Mouse (Mus musculus) limb, embryonic 10.5 days (tissue): ENCODE measurements around the gene Rxfp4. TPM values are rescaled to one million over a fixed set of nuclear protein-coding genes. Genes with fewer than 3 reads are reported as not detected.

Source experiments
- DNase-seq: peaks from one replicate; pipeline ENCODE4 v3.0.0-alpha.2; 2017; ENCODE audit warnings: low spot score
- H3K27ac ChIP-seq: fragments of 300-500 bp; sonication (generic); 2 replicates; pipeline ENCODE4 v1.5.1; 2016; ENCODE audit warnings: mild to moderate bottlenecking
- H3K27me3 ChIP-seq: fragments of 300-500 bp; sonication (generic); 2 replicates; pipeline ENCODE4 v1.6.1; 2016; ENCODE audit warnings: low read depth, mild to moderate bottlenecking; ENCODE audit not compliant: poor library complexity, severe bottlenecking
- H3K36me3 ChIP-seq: fragments of 300-500 bp; sonication (generic); 2 replicates; pipeline ENCODE4 v1.6.1; 2016; ENCODE audit warnings: mild to moderate bottlenecking, moderate library complexity
- H3K4me1 ChIP-seq: fragments of 300-500 bp; sonication (generic); 2 replicates; pipeline ENCODE4 v1.6.1; 2016
- H3K4me3 ChIP-seq: fragments of 300-500 bp; sonication (generic); 2 replicates; pipeline ENCODE4 v1.5.1; 2016; ENCODE audit warnings: mild to moderate bottlenecking, moderate library complexity
- H3K9me3 ChIP-seq: fragments of 300-500 bp; sonication (generic); replicated peaks from 2 replicates; pipeline ENCODE4 v1.6.1; 2016; ENCODE audit warnings: mild to moderate bottlenecking
- WGBS: fragments of 180-500 bp; shearing (Covaris S2); methylation state at CpG from one replicate; pipeline ENCODE4 v1.1.7; 2016; 5-methylcytosine and 5-hydroxymethylcytosine counted together
- polyA plus RNA-seq: library from polyadenylated mRNA; unstranded; fragments of >200 nt; fragmentation: Nextera tagmentation; extraction: Ambion mirVana; gene quantifications from 2 replicates; pipeline ENCODE4 v1.2.1, GENCODE M21; 2016

Rxfp4 gene
- polyA plus RNA-seq, result not detected in 2 replicates

DNA sequence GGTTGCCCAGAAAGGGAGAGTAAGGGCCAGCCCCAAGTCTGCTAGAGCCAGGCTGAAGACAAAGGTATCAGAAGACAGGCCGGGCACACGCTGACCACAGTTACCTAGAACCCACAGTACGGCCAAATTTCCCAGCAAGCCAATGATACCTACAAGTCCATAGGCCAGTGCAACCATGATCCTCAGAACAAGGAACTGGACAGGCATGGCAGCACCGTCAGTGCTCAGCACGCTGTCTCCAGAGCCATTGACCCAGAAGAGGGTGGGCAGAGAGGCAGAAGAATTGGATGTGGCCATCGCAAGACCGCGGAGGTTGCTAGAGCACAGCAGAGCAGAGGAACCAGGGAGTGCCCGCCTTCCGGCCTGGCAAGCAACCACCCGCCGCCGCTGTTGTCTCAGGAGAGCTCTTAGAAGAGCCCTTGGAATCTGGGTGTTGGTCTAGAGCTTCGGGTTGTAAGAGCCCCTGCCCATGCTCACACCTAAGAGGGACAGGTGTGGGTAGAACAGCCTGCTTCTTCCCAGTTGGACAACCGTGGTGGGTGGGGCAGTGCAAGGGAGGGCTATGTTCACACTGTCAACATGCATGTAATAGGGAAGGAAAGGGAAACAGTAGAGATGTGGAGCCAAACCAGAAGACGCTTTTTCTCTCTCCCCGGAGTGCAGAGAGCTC is at the start of gene Rxfp4:
Rxfp4 (minus strand) TSS at position 297 of the 670 bp plus-strand sequence.
- 0 out of 2 replicates have a peak, but pooled peaks cover 6% of the 10 kb centered on the region for H3K4me1 ChIP-seq
- no peak within 1 kb of the TSS for H3K27ac ChIP-seq
- peaks cover 17% of the 10 kb centered on the region for H3K36me3 ChIP-seq
- H3K4me3 ChIP-seq, result no peak within 1 kb of the TSS
- 92% methylated on average over 17 of the region's 17 CpGs for WGBS
- no peaks in the 10 kb centered on the region for H3K27me3 ChIP-seq
- no peaks in the 10 kb centered on the region for H3K9me3 ChIP-seq
- no peak for DNase-seq

DNA sequence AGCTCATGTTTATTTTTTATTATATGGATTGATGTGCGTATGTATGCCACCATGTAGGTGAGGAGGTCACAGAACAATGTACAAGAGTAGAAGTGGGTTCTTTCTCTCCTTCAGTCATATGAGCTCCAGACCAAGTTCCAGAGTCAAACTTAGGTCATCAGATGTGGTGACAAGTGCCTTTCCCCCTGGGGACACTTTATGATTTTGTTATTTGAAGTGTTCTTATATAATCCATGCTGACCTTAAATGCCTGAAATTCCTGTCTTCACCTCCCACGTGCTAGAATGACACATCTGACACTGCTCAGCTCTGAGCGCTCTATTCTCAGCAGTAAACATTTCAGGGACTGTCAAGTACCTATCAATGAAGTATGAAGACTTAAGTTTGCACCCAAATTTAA is 48.3 kb upstream of the Rxfp4 start:
- Histone ChIP-seq H3K4me1 (no peaks in the 10 kb centered on the region), H3K36me3 (peaks cover 99% of the 10 kb centered on the region), H3K27me3 (no peaks in the 10 kb centered on the region), H3K9me3 (no peaks in the 10 kb centered on the region), H3K27ac (no peak overlapping the region), H3K4me3 (no peak overlapping the region)
- WGBS, result 89% methylated on average over 3 of the region's 3 CpGs
- DNase-seq, result no peak

DNA sequence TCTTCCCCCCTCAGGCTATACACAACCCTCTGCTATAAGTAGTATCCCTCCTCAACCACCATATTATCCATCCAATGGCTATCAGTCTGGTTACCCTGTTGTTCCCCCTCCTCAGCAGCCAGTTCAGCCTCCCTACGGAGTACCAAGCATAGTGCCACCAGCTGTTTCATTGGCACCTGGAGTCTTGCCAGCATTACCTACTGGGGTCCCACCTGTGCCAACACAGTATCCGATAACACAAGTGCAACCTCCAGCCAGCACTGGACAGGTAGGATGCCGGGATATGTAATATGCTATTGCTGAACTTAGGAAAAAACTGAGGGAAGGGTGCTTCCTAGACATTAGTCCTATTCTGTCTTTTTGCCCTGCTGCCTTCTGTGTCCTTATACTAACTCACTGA is 47.3 kb upstream of the Rxfp4 start:
- H3K27ac ChIP-seq, result no peak overlapping the region
- no peaks in the 10 kb centered on the region for H3K4me1 ChIP-seq
- peaks cover 99% of the 10 kb centered on the region for H3K36me3 ChIP-seq
- H3K4me3 ChIP-seq, result no peak overlapping the region
- no peaks in the 10 kb centered on the region for H3K27me3 ChIP-seq
- no peaks in the 10 kb centered on the region for H3K9me3 ChIP-seq
- no peak for DNase-seq
- 93% methylated on average over 3 of the region's 3 CpGs for WGBS

DNA sequence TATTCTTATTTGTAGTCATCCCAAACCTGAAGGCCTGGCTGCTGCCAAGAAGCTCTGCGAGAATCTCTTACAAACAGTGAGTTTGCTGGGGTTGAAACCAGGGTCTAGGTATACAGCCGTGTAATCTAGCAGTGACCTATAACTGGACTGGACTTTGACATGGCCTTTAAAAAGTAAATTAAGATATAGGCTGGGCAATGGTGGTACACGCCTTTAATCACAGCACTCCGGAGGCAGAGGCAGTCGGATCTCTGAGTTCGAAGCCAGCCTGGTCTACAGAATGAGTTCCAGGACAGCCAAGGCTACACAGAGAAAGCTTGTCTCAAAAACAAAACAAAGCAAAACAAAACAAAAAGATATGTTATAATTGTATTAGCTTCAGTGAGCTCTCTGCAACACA is 45.9 kb upstream of the Rxfp4 start:
- H3K36me3 ChIP-seq, result peaks cover 99% of the 10 kb centered on the region
- no peak overlapping the region for H3K4me3 ChIP-seq
- H3K4me1 ChIP-seq, result no peaks in the 10 kb centered on the region
- no peaks in the 10 kb centered on the region for H3K9me3 ChIP-seq
- no peaks in the 10 kb centered on the region for H3K27me3 ChIP-seq
- H3K27ac ChIP-seq, result no peak overlapping the region
- WGBS, result 93% methylated on average over 6 of the region's 6 CpGs
- no peak for DNase-seq

DNA sequence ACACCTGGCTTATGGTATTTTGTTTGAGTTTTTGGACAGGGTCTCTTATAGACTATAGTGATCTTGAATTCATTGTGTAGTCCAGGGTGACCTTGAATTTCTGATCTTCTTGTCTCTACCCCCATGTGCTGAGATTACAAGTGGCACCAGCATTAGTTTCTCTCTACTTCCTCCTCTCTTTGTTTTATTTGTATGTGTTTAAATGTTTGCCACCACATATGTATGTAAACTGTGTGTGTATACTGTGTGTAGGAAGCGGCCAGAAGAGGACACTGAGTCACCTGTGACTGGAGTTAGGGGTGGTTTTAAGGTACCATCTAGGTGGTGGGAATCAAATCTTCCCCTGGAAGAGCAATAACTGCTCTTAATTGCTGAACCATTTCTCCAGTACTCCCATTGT is 45.1 kb upstream of the Rxfp4 start:
- H3K4me1 ChIP-seq, result no peaks in the 10 kb centered on the region
- H3K36me3 ChIP-seq, result peaks cover 99% of the 10 kb centered on the region
- H3K27ac ChIP-seq, result no peak overlapping the region
- whole genome bisulfite sequencing, result 94% methylated on average over 1 of the region's 1 CpGs
- no peak for DNase-seq
- no peak overlapping the region for H3K4me3 ChIP-seq
- no peaks in the 10 kb centered on the region for H3K9me3 ChIP-seq
- no peaks in the 10 kb centered on the region for H3K27me3 ChIP-seq

DNA sequence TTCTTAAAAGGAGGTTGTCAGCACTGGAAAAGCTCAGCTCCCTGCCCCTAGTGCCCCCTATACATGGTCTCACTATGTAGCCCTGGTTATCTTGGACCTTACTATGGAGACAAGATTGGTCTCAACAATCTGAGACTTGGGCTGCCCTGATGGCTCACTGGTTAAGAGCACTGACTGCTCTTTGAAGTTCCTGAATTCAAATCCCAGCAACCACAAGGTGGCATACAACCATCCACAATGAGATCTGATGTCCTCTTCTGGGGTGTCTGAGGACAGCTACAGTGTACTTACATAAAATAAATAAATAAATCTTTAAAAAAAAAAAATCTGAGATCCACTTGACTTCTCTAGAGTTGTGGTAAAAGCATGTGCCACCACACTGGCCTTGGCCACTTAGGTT is 42.6 kb upstream of the Rxfp4 start:
- H3K36me3 ChIP-seq, result peaks cover 98% of the 10 kb centered on the region

DNA sequence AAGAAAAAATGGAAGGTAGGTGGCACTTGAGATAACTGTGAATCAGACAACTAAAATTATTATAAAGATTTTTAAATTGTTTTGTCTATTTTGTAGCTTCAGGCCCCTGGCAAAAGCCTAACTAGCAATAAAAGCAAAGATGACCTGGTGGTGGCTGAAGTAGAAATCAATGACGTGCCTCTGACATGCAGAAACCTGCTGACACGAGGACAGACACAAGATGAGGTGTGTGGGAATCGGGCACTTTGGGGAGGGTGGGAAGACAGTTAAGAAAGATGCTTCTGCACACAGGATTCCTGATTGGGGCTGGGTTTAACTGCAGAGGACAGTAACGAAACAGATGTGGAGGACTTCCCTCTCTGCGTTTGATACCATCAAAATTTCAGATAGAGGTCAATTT is 36.1 kb upstream of the Rxfp4 start:
- peaks cover 9% of the 10 kb centered on the region for H3K4me1 ChIP-seq
- 93% methylated on average over 5 of the region's 5 CpGs for WGBS
- peaks cover 79% of the 10 kb centered on the region for H3K36me3 ChIP-seq
- no peak for DNase-seq
- H3K27me3 ChIP-seq, result no peaks in the 10 kb centered on the region
- no peak overlapping the region for H3K27ac ChIP-seq
- H3K9me3 ChIP-seq, result no peaks in the 10 kb centered on the region
- H3K4me3 ChIP-seq, result no peak overlapping the region

More for the DNA sequence above, 42.6 kb upstream of the Rxfp4 start:
- no peaks in the 10 kb centered on the region for H3K27me3 ChIP-seq
- DNase-seq, result no peak
- H3K4me1 ChIP-seq, result no peaks in the 10 kb centered on the region
- no peaks in the 10 kb centered on the region for H3K9me3 ChIP-seq
- no peak overlapping the region for H3K27ac ChIP-seq
- no peak overlapping the region for H3K4me3 ChIP-seq

DNA sequence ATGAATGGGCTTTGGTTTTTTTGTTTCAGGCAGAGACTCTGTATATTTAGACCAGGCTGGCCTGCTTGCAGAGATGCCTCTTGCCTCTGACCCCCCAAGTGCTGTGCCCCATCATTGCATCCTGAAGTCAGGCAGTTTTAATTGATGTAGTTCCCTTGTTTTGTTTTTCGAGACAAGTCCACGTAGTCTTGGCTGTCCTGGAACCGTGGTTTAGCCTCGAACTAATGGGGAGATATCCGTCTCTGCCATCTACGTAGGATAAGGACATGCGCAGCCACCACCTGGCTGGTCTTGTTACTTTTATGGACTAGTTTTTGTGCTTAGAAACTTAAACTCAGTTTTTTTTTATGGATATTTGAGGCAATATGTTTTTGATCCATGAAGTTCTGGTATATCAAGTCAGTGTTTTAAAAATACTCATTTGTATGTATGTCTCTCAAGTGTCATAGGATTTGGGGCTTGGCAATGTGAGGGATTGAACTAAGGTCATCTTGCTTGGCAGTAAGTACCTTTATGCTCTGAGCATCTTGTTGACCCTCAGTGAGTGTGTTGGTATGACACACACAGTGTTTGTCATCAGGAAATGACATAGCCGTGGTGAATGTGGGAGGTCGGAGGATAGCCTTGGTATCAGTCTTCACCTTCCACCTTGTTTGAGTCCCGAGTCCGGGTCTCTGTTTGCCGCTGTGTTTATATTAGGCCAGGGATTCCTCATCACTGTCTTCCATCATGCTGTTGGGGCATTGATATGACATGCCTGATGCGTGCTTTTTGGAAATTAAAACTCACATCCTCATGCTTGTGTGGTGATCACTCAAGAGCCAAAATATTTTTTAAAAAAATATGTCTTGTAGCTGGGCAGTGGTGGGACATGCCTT is 34.0 kb upstream of the Rxfp4 start:
- Histone ChIP-seq H3K36me3 (peaks cover 59% of the 10 kb centered on the region), H3K9me3 (no peaks in the 10 kb centered on the region), H3K27ac (peak overlapping the region; percentile 98), H3K4me3 (peak overlapping the region; percentile 99), H3K4me1 (peaks cover 9% of the 10 kb centered on the region), H3K27me3 (no peaks in the 10 kb centered on the region)
- DNase-seq, result no peak
- WGBS, result 58% methylated on average over 13 of the region's 13 CpGs

DNA sequence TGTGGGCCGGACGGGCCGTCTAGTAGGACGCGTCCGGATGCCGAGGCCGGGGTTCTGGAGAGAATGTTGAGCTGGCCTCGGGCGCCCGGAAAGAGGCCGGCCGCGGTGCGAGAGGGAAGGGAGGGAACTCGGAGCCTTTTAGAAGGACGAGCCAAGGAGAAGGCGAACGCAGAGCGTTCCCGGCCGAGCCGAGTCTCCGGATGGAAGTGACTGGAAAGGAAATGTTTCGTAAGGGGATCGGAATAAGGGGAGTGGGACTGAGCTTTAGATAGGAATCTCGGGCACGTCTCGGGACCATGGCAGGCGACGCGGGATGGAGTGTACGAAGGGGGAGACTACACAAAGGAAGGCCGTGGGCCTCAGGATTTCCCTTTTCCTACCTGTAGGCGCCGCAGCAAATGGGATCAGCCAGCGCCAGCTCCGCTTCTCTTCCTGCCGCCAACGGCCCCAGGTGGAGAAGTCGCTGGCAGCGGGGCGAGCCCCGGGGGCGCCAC is 33.1 kb upstream of the Rxfp4 start:
- under 1% methylated on average over 45 of the region's 45 CpGs for WGBS
- Histone ChIP-seq H3K36me3 (peaks cover 50% of the 10 kb centered on the region), H3K9me3 (no peaks in the 10 kb centered on the region), H3K4me1 (peaks cover 9% of the 10 kb centered on the region), H3K4me3 (peak overlapping the region; percentile 99), H3K27ac (peak overlapping the region; percentile 98), H3K27me3 (no peaks in the 10 kb centered on the region)
- DNase-seq, result no peak

DNA sequence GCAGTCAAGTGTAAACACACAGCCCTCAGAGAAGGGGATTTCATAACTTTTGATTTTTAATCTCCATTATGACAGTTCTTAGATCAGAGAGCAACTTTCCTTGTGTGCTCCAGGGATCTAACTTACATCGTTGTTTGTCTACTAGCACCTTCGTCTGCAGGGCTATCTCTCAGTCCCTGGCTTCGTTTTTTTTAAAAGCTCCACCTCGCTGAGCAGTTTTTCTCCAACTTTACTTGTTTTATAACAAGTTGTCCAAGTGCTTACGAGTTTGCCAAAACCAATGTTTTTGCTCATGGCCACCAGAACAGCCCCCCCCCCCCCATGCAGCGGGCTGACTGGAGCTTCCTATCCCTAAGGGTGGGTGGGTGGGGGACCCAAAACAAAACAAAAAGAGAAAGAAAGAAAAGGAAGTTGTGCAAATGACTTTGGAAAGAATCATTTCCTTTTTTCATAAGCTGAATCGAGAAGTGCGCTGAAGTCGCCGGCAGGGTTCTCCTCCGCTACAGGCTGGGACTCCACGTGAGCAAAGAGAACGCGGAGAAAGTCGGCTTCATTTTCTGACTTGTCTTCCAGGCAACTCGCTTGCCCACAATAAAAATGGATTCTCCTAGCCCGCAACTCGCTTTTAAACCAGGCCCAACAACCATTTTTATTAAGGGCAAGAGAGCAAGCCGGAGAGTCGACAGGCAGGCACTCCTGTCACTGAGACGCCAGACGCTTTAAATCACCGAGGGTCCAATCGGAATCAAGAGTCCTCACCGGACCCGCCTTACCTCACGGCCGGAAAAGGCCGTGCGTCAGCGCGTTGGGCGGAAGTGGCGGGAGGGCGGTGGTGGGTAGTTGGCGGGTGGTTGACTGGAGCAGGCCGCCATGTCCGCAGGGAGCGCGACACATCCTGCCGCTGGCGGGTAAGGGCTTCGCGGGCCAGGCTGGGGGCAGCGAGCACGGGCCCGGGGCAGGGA is 32.3 kb upstream of the Rxfp4 start, which contains the start of gene Khdc4:
Khdc4 (plus strand) TSS at position 824 of the 962 bp plus-strand sequence.
- WGBS, result 1% methylated on average over 47 of the region's 47 CpGs

DNA sequence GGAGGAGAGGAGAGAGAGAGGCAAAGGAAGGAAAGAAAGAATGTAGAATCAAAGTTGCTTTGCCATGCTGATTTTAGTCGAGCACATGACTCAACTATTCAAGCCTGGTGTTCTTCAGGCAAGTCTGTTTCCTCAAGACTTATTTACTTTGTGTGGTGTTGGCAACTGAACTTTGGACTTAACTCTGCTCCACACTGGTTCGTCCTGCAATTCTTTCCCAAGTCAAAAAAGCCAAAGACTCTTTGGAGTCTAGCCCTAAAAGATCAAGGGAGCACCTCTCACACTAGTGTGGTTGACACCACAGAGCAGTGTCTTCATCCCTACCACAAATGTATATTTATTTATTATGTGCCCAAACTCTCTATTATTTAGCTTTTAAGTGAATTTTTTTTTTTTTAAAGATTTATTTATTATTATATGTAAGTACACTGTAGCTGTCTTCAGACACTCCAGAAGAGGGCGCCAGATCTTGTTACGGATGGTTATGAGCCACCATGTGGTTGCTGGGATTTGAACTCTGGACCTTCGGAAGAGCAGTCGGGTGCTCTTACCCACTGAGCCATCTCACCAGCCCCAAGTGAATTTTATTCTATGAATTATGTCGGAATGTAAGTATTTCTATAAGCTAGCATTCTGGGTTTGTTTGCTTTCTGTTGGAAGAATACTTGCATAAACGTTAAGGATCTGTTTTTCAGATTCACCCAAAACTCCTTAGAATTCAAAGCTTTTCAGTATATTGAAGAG is 31.5 kb upstream of the Rxfp4 start:
- WGBS, result 66% methylated on average over 8 of the region's 8 CpGs
- no peak for DNase-seq

More for the DNA sequence above, 32.3 kb upstream of the Rxfp4 start, which contains the start of gene Khdc4:
- Histone ChIP-seq H3K27ac (peak within 1 kb of the TSS; percentile 98), H3K4me1 (peaks cover 9% of the 10 kb centered on the region), H3K27me3 (no peaks in the 10 kb centered on the region), H3K4me3 (peak within 1 kb of the TSS; percentile 99), H3K36me3 (peaks cover 42% of the 10 kb centered on the region), H3K9me3 (no peaks in the 10 kb centered on the region)
- DNase-seq, result peak; percentile 98

DNA sequence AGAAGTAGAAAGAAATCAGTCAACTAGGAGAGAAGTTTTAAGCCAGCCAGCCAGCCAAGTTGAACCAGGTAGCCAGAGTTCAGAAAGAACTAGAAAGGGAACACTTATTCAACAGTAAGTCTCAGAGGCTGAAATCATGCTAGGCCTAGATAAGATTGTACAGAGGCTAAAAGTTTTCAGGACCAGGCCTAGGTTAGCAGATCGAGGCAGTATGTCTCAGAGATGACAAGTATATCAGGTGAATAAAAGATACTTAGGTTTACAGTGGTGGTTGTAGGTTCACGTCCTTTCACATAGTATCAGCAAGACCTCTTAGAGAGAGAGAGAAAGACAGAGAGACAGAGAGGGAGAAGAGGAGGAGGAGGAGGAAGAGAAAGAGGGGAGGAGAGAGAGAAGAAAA is 30.9 kb upstream of the Rxfp4 start:
- whole genome bisulfite sequencing, result 90% methylated on average over 2 of the region's 2 CpGs
- peaks cover 9% of the 10 kb centered on the region for H3K4me1 ChIP-seq
- no peaks in the 10 kb centered on the region for H3K9me3 ChIP-seq
- no peaks in the 10 kb centered on the region for H3K27me3 ChIP-seq
- H3K36me3 ChIP-seq, result peaks cover 28% of the 10 kb centered on the region
- no peak overlapping the region for H3K4me3 ChIP-seq
- no peak for DNase-seq
- no peak overlapping the region for H3K27ac ChIP-seq

More for the DNA sequence above, 31.5 kb upstream of the Rxfp4 start:
- Histone ChIP-seq H3K36me3 (peaks cover 34% of the 10 kb centered on the region), H3K9me3 (no peaks in the 10 kb centered on the region), H3K4me3 (peak overlapping the region; percentile 99), H3K4me1 (peaks cover 9% of the 10 kb centered on the region), H3K27me3 (no peaks in the 10 kb centered on the region), H3K27ac (peak overlapping the region; percentile 98)
